Mouse (Mus musculus): ENCODE data around the gene Rangap1.

The Rangap1 gene

DNA sequence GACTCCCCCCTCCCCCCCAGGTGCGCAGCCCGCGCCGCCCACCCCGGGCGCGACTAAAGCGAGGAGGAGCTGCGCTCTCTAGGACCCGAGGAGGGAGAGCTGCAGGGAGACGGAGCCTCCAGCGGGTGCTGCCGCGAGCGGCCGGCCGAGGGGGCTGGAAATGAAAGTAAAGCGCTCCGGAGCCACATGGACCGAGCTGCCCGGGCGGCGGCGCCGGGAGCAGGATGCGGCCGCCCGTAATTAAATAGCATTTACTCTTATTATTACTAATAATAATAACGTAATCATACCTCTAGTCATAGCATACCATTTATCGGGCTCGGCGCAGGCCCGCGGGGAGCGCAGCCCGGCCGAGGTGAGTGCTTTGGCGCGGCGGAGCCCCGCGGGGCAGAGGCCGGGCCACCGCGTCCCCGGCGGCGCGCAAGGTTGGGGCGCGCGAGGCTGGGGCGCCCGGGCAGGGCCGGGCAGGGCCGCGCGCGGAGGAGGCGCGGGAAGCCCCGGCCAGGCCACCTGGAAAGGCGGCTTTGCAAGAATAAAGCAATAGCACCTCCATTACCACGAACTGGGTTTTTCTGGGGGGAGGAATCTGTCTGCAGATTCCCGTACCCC lies at the start of gene Rangap1, which contains the start of gene Zc3h7b:
Gene Rangap1, minus strand, starts transcription at position 539 of the 609 bp plus-strand sequence.
Gene Zc3h7b, plus strand, starts transcription at position 66 of the 609 bp plus-strand sequence.
- peak; percentile 81 for DNase-seq (ENCODE audit: low read depth, low spot score)

DNA sequence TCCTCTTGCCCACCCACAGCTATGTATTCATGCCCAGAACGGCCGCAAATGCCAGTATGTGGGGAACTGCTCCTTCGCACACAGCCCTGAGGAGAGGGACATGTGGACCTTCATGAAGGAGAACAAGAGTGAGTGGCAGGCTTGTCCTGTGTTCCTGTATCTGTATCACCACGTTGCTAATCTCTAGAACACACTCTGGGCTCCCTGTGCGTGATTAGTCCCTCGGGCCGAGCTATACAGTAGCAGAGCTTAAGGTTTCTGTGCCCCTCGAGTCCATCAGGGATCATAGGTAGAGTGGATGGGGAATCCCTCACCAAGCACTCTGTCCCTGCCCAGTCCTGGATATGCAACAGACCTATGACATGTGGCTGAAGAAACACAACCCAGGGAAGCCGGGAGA lies 47.1 kb upstream of the Rangap1 start:
- DNase-seq (ENCODE audit: low read depth, low spot score), result no peak

DNA sequence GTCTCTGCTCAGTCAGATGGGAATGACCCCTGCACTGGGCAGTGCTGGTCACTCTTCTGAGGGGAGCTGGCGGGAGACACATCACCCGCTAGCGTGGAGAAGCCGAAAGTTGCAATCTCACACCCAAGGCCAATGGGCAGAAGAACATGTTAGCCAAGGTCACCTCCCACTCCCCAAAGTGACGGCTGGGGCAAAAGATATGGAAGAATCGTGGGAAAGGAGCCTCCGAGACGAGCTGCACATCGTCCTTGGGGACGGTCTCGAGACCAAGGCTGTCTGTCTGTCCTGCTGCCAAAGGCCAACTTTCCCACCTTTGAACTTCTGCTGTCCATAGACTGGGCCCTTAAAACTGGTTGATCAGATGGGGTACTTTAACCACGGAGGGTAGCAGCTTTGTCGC lies 42.2 kb upstream of the Rangap1 start:
- DNase-seq (ENCODE audit: low read depth, low spot score), result no peak

DNA sequence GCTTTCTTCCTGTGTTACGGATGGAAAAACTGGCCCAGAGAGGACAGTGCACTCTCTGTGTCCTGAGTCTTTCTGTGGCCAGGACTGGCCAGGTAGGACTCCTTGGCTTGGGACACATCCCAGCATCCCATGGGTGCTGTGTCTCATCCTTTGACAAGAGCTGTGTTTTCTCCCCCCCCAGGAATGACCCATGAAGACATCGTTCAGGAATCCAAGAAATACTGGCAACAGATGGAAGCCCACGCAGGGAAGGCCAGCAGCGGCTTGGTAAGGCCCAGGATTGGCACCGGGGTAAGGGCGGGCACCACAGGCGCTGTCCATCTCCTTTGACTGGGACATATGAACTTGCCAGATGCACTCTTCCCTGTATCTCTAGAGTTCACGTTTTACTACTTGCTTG lies 40.4 kb upstream of the Rangap1 start:
- DNase-seq (ENCODE audit: low read depth, low spot score), result no peak

DNA sequence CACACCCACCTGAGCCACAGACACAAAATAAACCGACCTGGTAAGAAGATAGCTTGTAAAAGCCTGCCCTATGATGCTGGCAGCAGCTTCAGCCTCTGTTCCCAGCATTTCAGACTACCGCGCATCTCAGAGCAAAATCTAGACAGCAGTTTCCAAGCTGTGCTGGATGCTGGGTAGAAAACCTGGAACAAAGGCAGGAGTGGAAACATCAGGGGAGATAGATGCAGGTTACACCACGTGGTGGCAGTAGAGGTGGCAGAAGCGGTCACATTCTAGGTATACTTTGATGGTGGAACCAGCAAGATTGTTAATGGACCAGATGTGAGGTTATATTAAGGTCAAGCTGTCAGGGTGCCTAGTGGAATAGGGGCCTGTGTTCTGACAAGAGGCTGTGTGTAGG lies 39.4 kb upstream of the Rangap1 start:
- peak; percentile 58 for DNase-seq (ENCODE audit: low read depth, low spot score)

DNA sequence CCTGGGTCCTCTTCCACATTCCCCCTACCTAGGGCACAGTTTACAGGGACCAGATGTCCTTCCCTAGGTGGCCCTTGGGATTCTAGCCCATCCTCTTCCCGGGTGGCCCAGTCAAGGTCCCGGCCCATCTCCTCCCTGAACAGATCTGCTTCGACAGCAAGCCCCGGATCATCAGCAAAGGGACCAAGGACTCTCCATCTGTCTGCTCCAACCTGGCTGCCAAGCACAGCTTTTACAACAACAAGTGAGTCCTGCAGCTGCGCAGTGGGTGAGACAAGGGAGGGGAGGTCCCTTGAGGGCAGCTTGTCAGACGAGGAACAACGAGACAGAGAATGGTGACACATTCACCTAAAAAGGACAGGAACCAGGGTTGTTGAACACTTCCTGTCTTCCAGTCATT lies 36.5 kb upstream of the Rangap1 start:
- no peak for DNase-seq (ENCODE audit: low read depth, low spot score)

DNA sequence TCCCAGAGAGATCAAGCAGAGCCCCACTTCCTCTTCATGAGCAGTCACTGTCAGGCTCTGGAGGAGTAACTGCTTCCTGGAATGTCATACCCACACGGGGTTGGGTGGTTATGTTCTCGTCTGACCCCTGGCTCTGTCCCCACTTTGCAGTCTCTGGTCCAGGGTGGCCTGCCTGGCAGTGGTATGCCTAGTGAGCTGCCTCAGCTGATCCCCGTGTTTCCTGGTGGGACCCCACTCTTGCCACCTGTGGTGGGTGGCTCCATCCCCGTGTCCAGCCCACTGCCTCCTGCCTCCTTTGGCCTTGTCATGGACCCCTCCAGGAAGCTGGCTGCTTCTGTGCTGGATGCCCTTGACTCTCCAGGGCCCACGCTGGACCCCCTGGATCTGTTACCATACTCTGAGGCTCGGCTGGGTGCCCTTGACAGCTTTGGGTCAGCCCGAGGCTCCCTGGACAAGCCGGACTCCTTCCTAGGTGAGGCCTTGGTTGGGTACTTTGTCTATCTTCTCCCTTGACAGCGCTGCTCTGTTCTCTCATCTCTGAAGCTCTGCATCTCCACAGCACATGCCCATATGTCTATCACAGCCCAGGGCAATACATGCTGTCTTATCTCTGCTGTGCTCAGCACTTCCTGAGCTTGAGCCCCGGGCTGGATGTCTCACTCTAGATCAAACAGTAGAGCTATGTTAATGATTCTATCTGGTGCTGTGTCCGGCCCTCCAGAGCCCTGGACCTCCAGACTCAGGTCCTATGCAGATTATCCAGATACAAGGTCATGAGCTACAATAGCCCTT lies 31.5 kb upstream of the Rangap1 start:
- DNase-seq (ENCODE audit: low read depth, low spot score), result no peak

DNA sequence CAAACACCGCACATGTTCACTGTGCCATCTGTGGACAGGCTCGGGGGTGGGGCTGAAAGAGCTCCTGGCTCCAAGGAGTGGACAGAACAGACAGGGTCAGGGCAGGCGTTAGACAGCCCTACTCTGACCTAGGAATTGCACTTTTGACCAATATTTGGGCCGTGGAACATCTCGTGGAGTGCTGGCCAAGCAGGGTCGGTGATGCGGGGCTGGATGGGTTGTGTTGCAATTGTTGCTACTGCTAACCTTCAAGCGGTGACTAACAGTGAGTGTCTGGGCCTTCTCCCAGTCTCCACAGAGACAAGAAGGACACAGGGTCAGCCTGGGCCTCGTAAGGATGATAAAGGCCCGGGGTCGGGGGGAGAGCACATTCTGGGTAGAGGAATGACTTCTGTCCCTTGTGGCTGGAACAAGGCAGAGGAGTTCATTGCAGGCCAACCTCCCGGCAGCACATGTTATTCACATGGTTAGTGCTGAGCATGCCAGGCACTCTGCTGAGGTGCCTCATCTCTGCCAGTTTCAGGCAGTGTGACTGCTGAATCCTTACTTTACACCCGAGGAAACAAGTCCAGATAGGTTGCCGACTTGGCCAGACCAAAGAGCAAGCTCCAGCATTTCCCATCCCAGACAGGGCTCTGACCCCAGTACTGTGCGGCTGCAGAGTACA lies 29.3 kb upstream of the Rangap1 start:
- DNase-seq (ENCODE audit: low read depth, low spot score), result no peak

DNA sequence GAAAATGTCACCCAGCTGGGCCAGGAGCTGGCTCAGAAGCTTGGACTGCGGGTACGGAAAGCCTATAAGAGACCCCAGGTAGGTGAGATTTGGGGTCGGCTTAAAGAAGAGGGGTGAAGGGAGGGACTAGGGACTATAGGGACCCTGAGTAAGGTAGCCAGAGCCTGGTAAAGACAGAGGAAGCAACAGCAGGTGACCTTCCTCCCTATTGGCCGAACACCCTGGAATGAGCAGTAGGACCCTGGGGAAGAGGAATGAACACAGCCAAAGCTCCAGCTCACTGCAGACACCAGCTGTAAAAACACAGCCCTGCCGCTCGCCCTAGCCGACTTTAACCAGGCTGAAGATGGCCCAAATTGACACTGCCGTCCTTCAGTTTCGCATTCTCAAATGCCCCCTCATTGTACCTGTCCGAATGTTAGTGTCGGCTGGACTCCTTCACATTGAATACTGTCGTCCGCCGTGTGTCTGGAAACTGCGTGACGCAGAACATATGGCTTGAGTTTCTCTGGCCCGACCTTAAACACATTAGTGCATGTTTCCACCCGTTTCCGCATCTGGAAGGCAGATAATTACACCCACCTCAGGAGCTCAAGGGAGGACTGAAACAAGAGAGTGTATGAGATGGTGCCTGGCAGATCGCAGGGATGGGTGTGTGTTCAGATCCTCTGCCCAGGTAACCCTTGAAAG lies 27.2 kb upstream of the Rangap1 start:
- DNase-seq (ENCODE audit: low read depth, low spot score), result no peak

DNA sequence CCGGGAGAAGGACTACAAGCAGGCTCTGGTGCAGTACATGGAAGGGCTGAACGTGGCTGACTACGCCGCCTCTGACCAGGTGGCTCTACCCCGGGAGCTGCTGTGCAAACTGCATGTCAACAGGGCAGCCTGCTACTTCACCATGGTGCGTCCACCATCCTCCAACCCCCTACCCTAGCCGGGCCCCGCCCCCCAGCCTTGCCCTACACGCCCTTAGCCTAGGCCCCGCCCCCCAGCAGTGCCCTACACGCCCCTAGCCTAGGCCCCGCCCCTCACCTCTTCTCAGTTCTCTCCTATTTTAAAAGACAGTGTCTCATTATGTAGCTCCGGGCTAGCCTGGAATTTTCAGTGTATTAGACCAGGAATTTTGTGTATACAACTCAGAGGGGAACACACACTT lies 23.7 kb upstream of the Rangap1 start:
- peak; percentile 86 for DNase-seq (ENCODE audit: low read depth, low spot score)

DNA sequence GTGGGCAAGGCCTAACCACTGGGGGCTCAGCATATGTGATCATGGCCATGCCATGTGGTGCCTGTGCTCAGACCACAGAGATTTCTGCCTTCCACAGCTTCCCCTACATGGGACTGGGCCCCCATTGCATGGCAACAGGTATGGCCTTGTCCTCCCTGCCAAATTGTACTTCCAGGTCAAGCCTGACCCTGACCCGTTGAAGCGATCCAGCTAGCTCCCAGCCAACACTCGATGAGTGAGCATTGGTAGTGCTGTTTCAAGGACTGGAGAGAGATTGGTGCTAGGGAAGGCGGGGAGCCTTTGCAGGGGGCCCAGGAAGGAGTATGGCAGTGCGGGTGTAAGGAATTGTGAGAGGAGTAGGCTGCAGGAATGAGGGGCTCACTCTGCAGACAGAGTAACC lies 21.1 kb upstream of the Rangap1 start:
- no peak for DNase-seq (ENCODE audit: low read depth, low spot score)

DNA sequence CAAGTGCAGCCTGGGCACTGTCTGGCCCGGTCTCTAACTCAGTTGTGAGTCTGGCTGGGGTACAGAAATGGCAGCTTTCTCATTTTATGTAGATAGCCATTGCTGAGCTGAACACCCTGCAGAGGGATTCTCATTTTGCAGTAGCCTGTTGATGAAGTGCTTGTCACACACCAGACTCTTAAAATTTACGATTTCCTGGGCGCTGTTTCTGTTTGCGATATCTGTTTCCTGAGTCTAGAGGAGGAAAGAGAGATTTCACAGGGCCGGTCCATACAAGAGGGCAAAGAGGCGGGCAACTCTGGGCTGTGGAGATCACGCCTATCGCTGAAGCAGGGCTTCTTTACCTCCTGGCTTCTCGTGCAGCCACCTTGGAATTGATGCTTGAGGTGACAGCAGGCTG lies 20.3 kb upstream of the Rangap1 start:
- DNase-seq (ENCODE audit: low read depth, low spot score), result no peak

DNA sequence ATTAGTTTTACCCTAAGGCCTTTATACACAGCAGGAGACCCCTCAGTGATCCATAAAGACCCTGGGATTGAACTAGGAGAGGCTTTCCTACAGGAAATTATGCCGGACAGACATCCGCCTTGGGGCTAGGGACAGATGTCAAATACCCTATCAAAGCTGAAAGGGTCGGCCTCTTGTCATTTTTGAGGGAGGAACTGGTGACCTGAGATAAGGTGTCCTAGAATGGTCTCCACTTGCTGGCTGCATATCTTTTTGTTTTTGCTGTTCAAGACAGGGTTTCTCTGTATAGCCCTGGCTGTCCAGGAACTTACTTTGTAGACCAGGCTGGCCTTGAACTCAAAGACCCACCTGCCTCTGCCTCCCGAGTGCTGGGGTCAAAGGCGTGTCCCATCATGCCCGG lies 19.2 kb upstream of the Rangap1 start:
- no peak for DNase-seq (ENCODE audit: low read depth, low spot score)

DNA sequence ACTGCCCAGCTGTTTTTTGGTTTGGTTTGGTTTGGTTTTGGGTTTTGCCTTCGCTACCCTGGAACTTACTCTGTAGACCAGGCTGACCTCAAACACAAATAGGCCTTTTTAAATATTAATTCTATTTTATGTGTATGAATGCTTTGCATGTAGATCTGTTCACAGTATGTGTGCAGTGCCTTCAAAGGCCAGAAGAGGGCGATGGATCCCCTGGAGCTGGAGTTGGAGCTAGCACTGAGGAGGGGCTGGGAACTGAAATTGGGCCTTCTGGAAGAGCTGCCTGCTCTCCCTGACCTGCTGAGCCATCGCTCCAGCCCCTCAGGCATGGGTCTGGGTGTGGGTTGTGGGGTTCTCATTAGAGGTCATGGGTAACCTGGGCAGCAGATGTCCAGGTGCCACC lies 16.6 kb upstream of the Rangap1 start:
- peak; percentile 57 for DNase-seq (ENCODE audit: low read depth, low spot score)

DNA sequence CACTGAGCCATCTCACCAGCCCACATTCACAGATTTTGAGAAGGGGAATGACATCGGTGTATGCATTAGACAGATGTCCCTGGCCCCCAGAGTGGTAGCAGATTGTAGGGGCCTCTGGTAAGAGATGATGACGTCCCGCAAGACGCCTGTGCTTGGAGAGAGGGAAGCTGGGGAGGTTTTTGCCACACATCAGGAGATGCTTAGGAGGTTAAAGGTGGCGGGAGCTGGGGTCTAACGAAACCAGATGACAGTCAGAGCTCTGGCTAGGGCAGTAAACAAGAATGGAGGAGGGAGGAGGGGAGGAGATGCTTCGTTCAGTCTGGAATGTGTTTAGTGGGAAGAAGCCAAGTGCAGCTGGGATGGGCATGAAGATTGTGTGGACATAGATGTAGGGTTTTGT lies 16.1 kb upstream of the Rangap1 start:
- DNase-seq (ENCODE audit: low read depth, low spot score), result no peak

DNA sequence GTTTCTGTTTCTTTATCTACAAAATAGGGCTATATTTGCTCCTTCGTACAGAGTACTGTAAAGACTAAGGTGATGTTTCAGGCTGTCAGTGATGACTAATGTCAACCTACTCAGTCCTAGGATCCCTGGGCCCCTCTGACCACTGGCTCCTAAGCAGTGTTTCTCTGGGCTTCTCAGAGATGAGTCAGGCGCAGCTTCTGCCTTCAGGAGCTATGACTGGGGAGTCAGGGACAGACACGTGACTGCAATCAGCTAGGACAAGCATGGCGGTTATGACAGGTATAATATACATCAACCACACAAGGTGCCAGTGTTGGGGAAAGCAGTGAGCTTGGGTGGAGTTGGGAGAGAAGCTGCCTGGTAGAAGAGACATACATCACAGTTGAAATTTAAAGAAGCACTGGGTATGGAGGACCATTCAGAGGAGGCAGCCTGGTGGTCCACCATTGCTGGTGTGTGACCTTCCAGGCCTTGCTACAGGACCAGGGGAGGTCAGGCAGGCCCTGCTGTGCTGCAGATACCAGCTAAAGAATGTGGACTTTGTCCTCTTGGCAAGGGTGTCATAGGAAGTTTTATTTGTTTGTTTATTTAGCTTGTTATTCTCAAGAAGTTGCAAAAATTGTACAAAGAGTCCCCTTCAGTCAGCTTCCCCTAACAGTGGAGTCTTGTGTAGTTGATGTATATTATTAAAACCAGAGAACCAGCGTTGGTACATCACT lies 15.2 kb upstream of the Rangap1 start:
- no peak for DNase-seq (ENCODE audit: low read depth, low spot score)

DNA sequence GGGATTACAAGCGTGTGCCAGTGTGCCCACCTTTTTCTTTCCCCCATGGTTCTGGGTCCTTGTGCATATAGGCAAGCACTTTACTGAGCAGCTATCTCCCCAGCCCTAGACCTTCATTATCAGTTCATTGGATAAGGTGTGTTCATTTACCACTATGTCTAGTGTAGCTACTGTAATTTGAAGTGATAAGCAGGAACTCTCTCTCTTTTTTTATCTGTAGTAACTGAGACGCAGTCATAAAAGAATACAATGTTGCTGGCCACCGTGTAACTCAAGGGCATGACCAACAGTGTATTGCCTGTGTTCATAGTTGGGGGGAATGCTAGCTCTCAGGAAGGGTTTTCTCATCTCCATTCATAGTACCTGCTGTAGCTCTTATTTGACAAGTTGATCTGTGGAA lies 14.2 kb upstream of the Rangap1 start:
- DNase-seq (ENCODE audit: low read depth, low spot score), result no peak

DNA sequence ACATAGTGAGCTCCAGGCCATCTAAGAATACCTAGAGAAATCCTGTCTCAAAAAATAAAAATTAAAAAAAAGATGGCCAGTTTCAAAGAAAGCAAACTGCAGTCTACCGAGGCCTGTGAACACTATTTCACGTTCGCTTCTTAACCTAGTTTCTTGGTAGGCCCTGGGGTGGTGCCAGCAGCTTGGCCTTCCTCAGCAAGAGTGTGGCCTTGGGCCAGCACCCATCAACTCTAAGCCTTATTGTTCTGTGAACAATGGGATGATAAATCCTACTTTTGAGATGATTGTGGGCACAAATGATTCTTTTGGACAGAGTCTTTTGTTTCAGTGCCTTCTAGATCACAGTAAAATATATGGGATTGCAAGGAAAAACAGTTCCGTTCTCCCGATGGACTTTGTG lies 13.4 kb upstream of the Rangap1 start:
- DNase-seq (ENCODE audit: low read depth, low spot score), result no peak

DNA sequence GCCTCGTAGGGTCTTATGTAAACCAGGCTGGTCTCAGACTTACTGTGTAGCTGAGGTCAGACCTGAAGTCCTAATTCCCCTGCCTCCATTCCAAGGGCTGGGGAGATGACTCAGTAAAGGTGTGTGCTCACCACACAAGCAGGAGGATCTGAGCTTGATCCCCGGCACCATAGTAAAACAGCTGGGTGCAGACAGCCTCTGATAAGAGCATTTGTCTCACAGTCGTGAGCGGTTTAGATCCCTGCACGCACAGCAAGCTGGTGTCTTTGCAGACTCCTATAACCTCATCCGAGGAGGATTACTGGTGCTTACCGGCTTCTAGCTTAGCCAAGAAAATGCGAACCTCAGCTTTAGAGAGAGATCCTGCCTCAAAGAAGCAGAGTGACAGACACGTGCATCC lies 8.3 kb upstream of the Rangap1 start:
- DNase-seq (ENCODE audit: low read depth, low spot score), result no peak

DNA sequence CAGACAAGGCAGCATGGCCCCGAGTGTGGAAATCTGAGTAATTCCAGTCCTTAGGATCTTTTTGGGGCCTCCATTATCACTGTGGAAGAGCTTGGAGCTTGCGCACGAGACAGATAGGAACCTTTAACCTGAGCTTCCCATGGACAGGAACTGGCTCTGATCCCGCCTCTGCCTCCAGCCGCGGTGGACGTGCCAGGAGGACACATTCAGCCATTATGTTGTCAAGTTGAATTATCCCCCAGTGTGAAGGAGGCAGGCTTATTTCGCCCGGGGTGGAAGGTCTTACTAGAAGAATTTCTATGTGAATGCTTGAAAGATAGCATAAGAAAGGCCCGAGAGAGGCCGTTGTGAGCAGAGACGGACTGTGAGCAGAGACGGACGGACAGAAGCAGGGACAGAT lies 4.4 kb upstream of the Rangap1 start:
- DNase-seq (ENCODE audit: low read depth, low spot score), result no peak

DNA sequence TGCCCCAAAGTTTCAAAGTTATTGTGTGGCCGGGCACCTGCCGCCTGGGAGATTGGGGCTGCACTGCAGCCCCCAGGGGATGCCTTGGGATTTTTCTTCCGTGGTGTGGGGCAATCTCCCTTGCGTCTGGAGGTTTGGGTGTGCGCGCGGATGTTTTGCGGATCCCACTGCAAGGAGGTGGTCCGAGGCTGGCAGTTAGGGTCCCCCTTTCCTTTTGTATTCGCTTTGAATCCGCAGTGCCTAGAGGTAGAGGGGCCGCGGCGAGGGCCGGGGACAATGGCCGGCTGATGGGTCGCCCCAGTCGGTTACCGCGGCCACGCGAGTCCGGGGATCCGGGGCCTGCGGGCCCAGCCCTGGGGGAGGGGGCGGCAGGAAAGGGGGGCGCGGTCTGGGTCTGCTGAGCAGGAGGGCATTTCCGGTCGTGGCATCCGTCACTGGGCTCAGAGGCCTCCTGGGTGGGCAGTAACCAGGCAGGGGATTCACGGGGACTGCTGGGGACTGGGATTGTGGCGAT lies 328 bp upstream of the Rangap1 start:
- DNase-seq (ENCODE audit: low read depth, low spot score), result peak; percentile 71

All from R1 (cell line).